Mouse (Mus musculus): ENCODE measurements around the gene Fbxo10.

GRCm38 (mm10) chr4:45082951-45083350 lies 1.5 kb downstream of the Fbxo10 start:
- TF ChIP-seq MAFK (IDR thresholded peaks at IDR 0.05; ENCODE audit: insufficient read depth, low read depth, low read length) (no peak), ZNF384 (IDR thresholded peaks at IDR 0.05; ENCODE audit: low read depth, low read length) (no peak), HCFC1 (IDR thresholded peaks at IDR 0.05; ENCODE audit: borderline replicate concordance, insufficient read depth, low read length) (no peak)

Data from ES-E14 (cell line).